Mouse (Mus musculus): ENCODE measurements around the gene Dad1.
"Not testable (repeated sequence)": the region's sequence is repeated elsewhere in the genome, so short reads cannot be mapped to it uniquely, and the experiment has no call there.

Gene Dad1

GRCm38 (mm10) chr14:54244183-54244582 lies 9.7 kb downstream of the Dad1 start:
- DNase-seq = no peak

GRCm38 (mm10) chr14:54240542-54240941 lies 13.4 kb downstream of the Dad1 start:
- no peak for DNase-seq

GRCm38 (mm10) chr14:54239002-54239736 lies 14.7 kb downstream of the Dad1 start:
- DNase-seq = peak; percentile 81 to 84

GRCm38 (mm10) chr14:54236881-54237280 lies 17.0 kb downstream of the Dad1 start:
- no peak for DNase-seq

GRCm38 (mm10) chr14:54235825-54236540 lies 17.9 kb downstream of the Dad1 start:
- no peak for DNase-seq

GRCm38 (mm10) chr14:54234231-54235040 lies 19.5 kb downstream of the Dad1 start:
- no peak for DNase-seq

- no peak for DNase-seq
These were observed 20.3 kb downstream of the Dad1 start for GRCm38 (mm10) chr14:54233559-54234143.

GRCm38 (mm10) chr14:54232811-54233558 lies 20.9 kb downstream of the Dad1 start:
- DNase-seq = peak; percentile 64 to 68

- no peak for DNase-seq
These were observed 21.8 kb downstream of the Dad1 start for GRCm38 (mm10) chr14:54232143-54232542.

- DNase-seq = no peak
These were observed 22.5 kb downstream of the Dad1 start for GRCm38 (mm10) chr14:54231176-54231956.

GRCm38 (mm10) chr14:54230638-54231150 lies 23.2 kb downstream of the Dad1 start:
- DNase-seq = no peak

GRCm38 (mm10) chr14:54229849-54230248 lies 24.1 kb downstream of the Dad1 start:
- DNase-seq = not testable (repeated sequence)

GRCm38 (mm10) chr14:54228933-54229713 lies 24.8 kb downstream of the Dad1 start:
- no peak for DNase-seq

- no peak for DNase-seq
These were observed 25.4 kb downstream of the Dad1 start for GRCm38 (mm10) chr14:54228501-54228900.

GRCm38 (mm10) chr14:54227911-54228451 lies 25.9 kb downstream of the Dad1 start:
- peak; percentile 51 to 62 for DNase-seq

- peak; percentile 82 to 85 for DNase-seq
These were observed 26.7 kb downstream of the Dad1 start for GRCm38 (mm10) chr14:54226911-54227811.

- no peak for DNase-seq
These were observed 28.2 kb downstream of the Dad1 start for GRCm38 (mm10) chr14:54225725-54226124.

Data from lung, adult 18-20 months (tissue).